Mouse (Mus musculus) midbrain, embryonic 13.5 days (tissue): ENCODE measurements around the gene Pnpla6. TPM values are rescaled to one million over a fixed set of nuclear protein-coding genes. Genes with fewer than 3 reads are reported as not detected.
"Not testable (repeated sequence)": the region's sequence is repeated elsewhere in the genome, so short reads cannot be mapped to it uniquely, and the experiment has no call there.

Source experiments
- ATAC-seq: fragments of 200-750 bp; cut with Nextera tagmentation; 2 replicates; pipeline ENCODE4 v1.8.0; 2017; ENCODE audit warnings: mild to moderate bottlenecking, moderate TSS enrichment, moderate library complexity
- H3K27ac ChIP-seq: fragments of 300-500 bp; sonication (generic); 2 replicates; pipeline ENCODE4 v1.5.1; 2015; ENCODE audit warnings: inconsistent platforms, mild to moderate bottlenecking, moderate library complexity
- H3K27me3 ChIP-seq: fragments of 300-500 bp; sonication (generic); 2 replicates; pipeline ENCODE4 v1.6.1; 2015; ENCODE audit warnings: mild to moderate bottlenecking, inconsistent platforms
- H3K36me3 ChIP-seq: fragments of 300-500 bp; sonication (generic); 2 replicates; pipeline ENCODE4 v1.6.1; 2015; ENCODE audit warnings: mild to moderate bottlenecking, inconsistent platforms
- H3K4me1 ChIP-seq: fragments of 300-500 bp; sonication (generic); replicated peaks from 2 replicates; pipeline ENCODE4 v1.6.1; 2015; ENCODE audit warnings: inconsistent platforms
- H3K4me2 ChIP-seq: fragments of 300-500 bp; sonication (generic); replicated peaks from 2 replicates; pipeline ENCODE4 v1.6.1; 2015; ENCODE audit warnings: moderate library complexity, mild to moderate bottlenecking, inconsistent platforms
- H3K4me3 ChIP-seq: fragments of 300-500 bp; sonication (generic); replicated peaks from 2 replicates; pipeline ENCODE4 v1.5.1; 2015; ENCODE audit warnings: mild to moderate bottlenecking, inconsistent platforms
- H3K9ac ChIP-seq: fragments of 300-500 bp; sonication (generic); replicated peaks from 2 replicates; pipeline ENCODE4 v1.6.1; 2015; ENCODE audit warnings: mild to moderate bottlenecking, inconsistent platforms
- H3K9me3 ChIP-seq: fragments of 300-500 bp; sonication (generic); 2 replicates; pipeline ENCODE4 v1.6.1; 2016; ENCODE audit warnings: mild to moderate bottlenecking, inconsistent platforms
- WGBS: fragments of 180-500 bp; shearing (Covaris S2); methylation state at CpG from one replicate; pipeline ENCODE4 v1.1.7; 2015; 5-methylcytosine and 5-hydroxymethylcytosine counted together
- polyA plus RNA-seq: library from polyadenylated mRNA; unstranded; fragments of >200 nt; fragmentation: Nextera tagmentation; extraction: Ambion mirVana; gene quantifications from 2 replicates; pipeline ENCODE4 v1.2.1, GENCODE M21; 2015

Gene Pnpla6
- polyA plus RNA-seq, 1 experiment from 2014 or later, result 34.1 TPM

GRCm38 (mm10) chr8:3552240-3552639 lies 37.1 kb downstream of the Pnpla6 start:
- Histone ChIP-seq H3K27ac (no peak overlapping the region), H3K9me3 (no peaks in the 10 kb centered on the region), H3K27me3 (no peaks in the 10 kb centered on the region), H3K9ac (no peak overlapping the region), H3K36me3 (no peaks in the 10 kb centered on the region), H3K4me3 (no peak overlapping the region), H3K4me2 (no peak overlapping the region), H3K4me1 (no peaks in the 10 kb centered on the region)
- ATAC-seq, result no peak
- whole genome bisulfite sequencing, result 82% methylated on average over 1 of the region's 1 CpGs

- Histone ChIP-seq H3K4me3 (no peak overlapping the region), H3K4me2 (no peak overlapping the region), H3K9ac (no peak overlapping the region), H3K27ac (no peak overlapping the region), H3K36me3 (no peaks in the 10 kb centered on the region), H3K27me3 (no peaks in the 10 kb centered on the region), H3K9me3 (no peaks in the 10 kb centered on the region), H3K4me1 (no peaks in the 10 kb centered on the region)
- ATAC-seq, result peak; percentile 96
- 65% methylated on average over 4 of the region's 4 CpGs for WGBS
Measured at GRCm38 (mm10) chr8:3556114-3556513, 40.9 kb downstream of the Pnpla6 start.

- Histone ChIP-seq H3K36me3 (no peaks in the 10 kb centered on the region), H3K27me3 (no peaks in the 10 kb centered on the region), H3K4me1 (peaks cover 18% of the 10 kb centered on the region), H3K27ac (no peak within 1 kb of the TSS), H3K9me3 (no peaks in the 10 kb centered on the region), H3K4me3 (peak within 1 kb of the TSS; percentile 20), H3K9ac (peak within 1 kb of the TSS; percentile 37), H3K4me2 (peak within 1 kb of the TSS; percentile 43)
- ATAC-seq, result peak; percentile 70
- WGBS, result 1% methylated on average over 12 of the region's 12 CpGs
Measured at GRCm38 (mm10) chr8:3567641-3568371, 52.6 kb downstream of the Pnpla6 start, which contains the start of gene C330021F23Rik. C330021F23Rik (plus strand) TSS chr8:3567990.

GRCm38 (mm10) chr8:3568378-3568777 lies 53.2 kb downstream of the Pnpla6 start:
- no peaks in the 10 kb centered on the region for H3K36me3 ChIP-seq
- no peaks in the 10 kb centered on the region for H3K27me3 ChIP-seq
- H3K9ac ChIP-seq, result peak overlapping the region; percentile 37; the same call in 1 of the 2 replicates
- no peak for ATAC-seq
- H3K27ac ChIP-seq, result no peak overlapping the region
- 3% methylated on average over 7 of the region's 7 CpGs for WGBS
- no peaks in the 10 kb centered on the region for H3K9me3 ChIP-seq
- peak overlapping the region; percentile 43 for H3K4me2 ChIP-seq
- H3K4me1 ChIP-seq, result peaks cover 18% of the 10 kb centered on the region
- peak overlapping the region; percentile 20 for H3K4me3 ChIP-seq

GRCm38 (mm10) chr8:3569784-3570183 lies 54.6 kb downstream of the Pnpla6 start:
- no peaks in the 10 kb centered on the region for H3K36me3 ChIP-seq
- no peak overlapping the region for H3K9ac ChIP-seq
- H3K4me1 ChIP-seq, result peaks cover 18% of the 10 kb centered on the region
- WGBS, result 95% methylated on average over 5 of the region's 5 CpGs
- no peak overlapping the region for H3K4me3 ChIP-seq
- H3K27ac ChIP-seq, result no peak overlapping the region
- H3K4me2 ChIP-seq, result no peak overlapping the region
- ATAC-seq, result no peak
- no peaks in the 10 kb centered on the region for H3K9me3 ChIP-seq
- no peaks in the 10 kb centered on the region for H3K27me3 ChIP-seq

- Histone ChIP-seq H3K9me3 (no peaks in the 10 kb centered on the region), H3K4me3 (no peak overlapping the region), H3K27me3 (no peaks in the 10 kb centered on the region), H3K4me1 (no peaks in the 10 kb centered on the region), H3K27ac (no peak overlapping the region), H3K4me2 (no peak overlapping the region), H3K9ac (no peak overlapping the region), H3K36me3 (no peaks in the 10 kb centered on the region)
- WGBS, result 95% methylated on average over 3 of the region's 3 CpGs
- ATAC-seq, result no peak
Measured at GRCm38 (mm10) chr8:3574546-3574945, 59.4 kb downstream of the Pnpla6 start.

GRCm38 (mm10) chr8:3576211-3576960 lies 61.2 kb downstream of the Pnpla6 start:
- WGBS, result 80% methylated on average over 15 of the region's 15 CpGs
- H3K4me1 ChIP-seq, result no peaks in the 10 kb centered on the region
- ATAC-seq, result no peak
- no peaks in the 10 kb centered on the region for H3K36me3 ChIP-seq
- H3K27me3 ChIP-seq, result no peaks in the 10 kb centered on the region
- H3K9me3 ChIP-seq, result no peaks in the 10 kb centered on the region
- H3K4me3 ChIP-seq, result no peak overlapping the region
- no peak overlapping the region for H3K27ac ChIP-seq
- no peak overlapping the region for H3K9ac ChIP-seq
- no peak overlapping the region for H3K4me2 ChIP-seq

GRCm38 (mm10) chr8:3579390-3580364 lies 64.5 kb downstream of the Pnpla6 start:
- ATAC-seq, result no peak
- Histone ChIP-seq H3K27me3 (no peaks in the 10 kb centered on the region), H3K4me3 (no peak overlapping the region), H3K9me3 (no peaks in the 10 kb centered on the region), H3K36me3 (no peaks in the 10 kb centered on the region), H3K27ac (no peak overlapping the region), H3K9ac (no peak overlapping the region), H3K4me2 (no peak overlapping the region), H3K4me1 (no peaks in the 10 kb centered on the region)
- 83% methylated on average over 9 of the region's 9 CpGs for WGBS

GRCm38 (mm10) chr8:3581961-3582360 lies 66.8 kb downstream of the Pnpla6 start:
- not testable (repeated sequence) for H3K4me3 ChIP-seq, H3K9me3 ChIP-seq, H3K36me3 ChIP-seq, H3K9ac ChIP-seq, H3K4me2 ChIP-seq, ATAC-seq, H3K27me3 ChIP-seq, H3K27ac ChIP-seq, H3K4me1 ChIP-seq
- WGBS, result 81% methylated on average over 1 of the region's 3 CpGs

GRCm38 (mm10) chr8:3586452-3586851 lies 71.3 kb downstream of the Pnpla6 start:
- Histone ChIP-seq H3K36me3 (no peaks in the 10 kb centered on the region), H3K27ac (no peak overlapping the region), H3K4me1 (peaks cover 10% of the 10 kb centered on the region), H3K4me3 (no peak overlapping the region), H3K9me3 (no peaks in the 10 kb centered on the region), H3K27me3 (no peaks in the 10 kb centered on the region), H3K9ac (no peak overlapping the region), H3K4me2 (no peak overlapping the region)
- 89% methylated on average over 2 of the region's 2 CpGs for WGBS
- ATAC-seq, result no peak

GRCm38 (mm10) chr8:3586993-3587390 lies 71.8 kb downstream of the Pnpla6 start, which contains the start of gene Camsap3:
Camsap3 (plus strand) TSS chr8:3587293.
- Histone ChIP-seq H3K4me2 (peak within 1 kb of the TSS; percentile 79), H3K9ac (peak within 1 kb of the TSS; percentile 90), H3K4me3 (peak within 1 kb of the TSS; percentile 86), H3K36me3 (no peaks in the 10 kb centered on the region), H3K27ac (peak within 1 kb of the TSS; percentile 86), H3K9me3 (no peaks in the 10 kb centered on the region), H3K27me3 (no peaks in the 10 kb centered on the region), H3K4me1 (peaks cover 10% of the 10 kb centered on the region)
- 4% methylated on average over 7 of the region's 7 CpGs for WGBS
- ATAC-seq, result no peak
